Mouse (Mus musculus) lung, adult 2 months (tissue): ENCODE measurements at regions not wholly inside any gene's neighbourhood (a gene's known extent, or its start where the extent isn't known, plus 50 kb on each side); places are given as distances from the start of the nearest gene placed in this dataset.

Experiments used
- DNase-seq: peaks from one replicate; pipeline ENCODE4 v3.0.0; 2022
- H3K4me1 ChIP-seq: fragments of 200-500 bp; 2 replicates; pipeline ENCODE4 v1.6.1; 2011; ENCODE audit warnings: low read length; ENCODE audit not compliant: control insufficient read depth, insufficient read depth
- H3K4me3 ChIP-seq: fragments of 200-500 bp; replicated peaks from 2 replicates; pipeline ENCODE3; 2011; ENCODE audit warnings: low read depth, mild to moderate bottlenecking, control low read depth, low read length; ENCODE audit errors: extremely low read depth
- CTCF ChIP-seq: fragments of 200-500 bp; IDR thresholded peaks from 2 replicates; pipeline ENCODE4 v1.5.1; 2011; ENCODE audit warnings: mild to moderate bottlenecking, low read length, control low read depth; ENCODE audit not compliant: insufficient read depth
- POLR2A ChIP-seq: fragments of 200-500 bp; IDR thresholded peaks from 2 replicates; pipeline ENCODE4 v1.6.1; 2011; ENCODE audit warnings: low read depth, mild to moderate bottlenecking, control low read depth, low read length, borderline replicate concordance; ENCODE audit errors: extremely low read depth
- WGBS: fragments of 180-500 bp; shearing (Covaris S2); methylation state at CpG from one replicate; pipeline ENCODE4 v1.1.7; 2018; 5-methylcytosine and 5-hydroxymethylcytosine counted together

DNA sequence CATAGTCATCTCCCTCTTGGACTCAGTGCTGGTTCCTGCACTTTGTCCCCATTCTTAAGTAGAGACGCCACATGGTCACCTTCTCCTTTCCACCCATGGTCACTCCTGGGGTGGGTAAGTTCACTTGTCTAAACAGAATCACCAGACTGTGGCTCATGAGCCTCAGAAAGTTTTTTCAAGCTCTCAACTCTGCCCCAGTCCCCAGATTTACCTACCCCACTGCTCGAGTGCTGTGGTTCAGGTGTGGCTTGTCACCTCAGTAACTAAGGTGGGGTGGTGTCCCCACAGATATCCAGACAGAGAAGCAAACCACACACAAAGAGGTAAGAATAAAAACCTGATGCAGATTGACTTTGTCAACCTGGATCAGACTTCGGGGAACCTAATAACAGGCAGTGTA is 87.6 kb downstream of the Rpl10-ps3 start:
- Histone ChIP-seq H3K4me1 (no peaks in the 10 kb centered on the region), H3K4me3 (no peak overlapping the region)
- DNase-seq: no peak
- 71% methylated on average over 3 of the region's 3 CpGs for WGBS
- no peak for TF ChIP-seq POLR2A
- no peak for TF ChIP-seq CTCF

DNA sequence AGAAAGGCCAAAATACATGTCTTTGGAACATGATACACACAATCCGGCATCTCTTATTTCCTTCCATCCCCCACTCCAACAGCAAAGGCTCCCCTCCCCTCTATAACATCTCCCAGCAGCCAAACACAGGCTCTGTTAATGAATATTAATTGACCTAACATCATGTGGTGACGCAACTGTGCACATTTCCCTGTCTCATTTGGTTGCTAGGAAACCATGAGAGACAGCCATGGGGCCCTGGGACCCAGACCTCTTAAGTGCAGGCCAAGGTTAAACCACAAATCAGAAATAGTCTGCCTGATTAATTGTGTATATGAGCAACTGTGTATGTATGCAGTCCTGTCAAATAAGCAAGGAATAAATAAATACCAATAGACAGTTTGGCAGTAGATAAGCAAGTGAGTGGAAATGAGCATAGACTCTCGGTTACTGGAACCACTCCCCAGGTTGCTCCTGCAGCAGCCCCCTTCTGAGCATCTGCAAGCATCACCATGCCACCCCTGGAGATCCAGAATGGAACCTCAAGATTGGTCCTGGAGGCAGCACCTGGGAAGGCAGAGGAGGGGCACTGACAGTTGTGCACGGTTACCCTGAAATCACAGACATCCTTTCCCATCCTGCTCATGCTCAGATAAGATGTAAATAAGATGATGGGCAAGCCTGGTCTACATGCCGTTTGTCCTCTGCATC is 99.6 kb downstream of the Rpl10-ps3 start:
- no peak for DNase-seq
- 38% methylated on average over 5 of the region's 5 CpGs for WGBS
- no peaks in the 10 kb centered on the region for H3K4me1 ChIP-seq
- H3K4me3 ChIP-seq: no peak overlapping the region
- TF ChIP-seq POLR2A (no peak), CTCF (no peak)

- H3K4me3 ChIP-seq: no peak overlapping the region
- H3K4me1 ChIP-seq: no peaks in the 10 kb centered on the region
- DNase-seq: no peak
- TF ChIP-seq CTCF (no peak), POLR2A (no peak)
- 46% methylated on average over 8 of the region's 8 CpGs for WGBS
Observed at GRCm38 (mm10) chr9:50240923-50241322, 103.8 kb downstream of the Rpl10-ps3 start.

- H3K4me1 ChIP-seq: no peaks in the 10 kb centered on the region
- no peak for DNase-seq
- H3K4me3 ChIP-seq: no peak overlapping the region
- WGBS: 60% methylated on average over 1 of the region's 1 CpGs
- TF ChIP-seq POLR2A (no peak), CTCF (no peak)
Observed at GRCm38 (mm10) chr9:50235908-50236307, 108.9 kb downstream of the Rpl10-ps3 start.

GRCm38 (mm10) chr9:50234655-50235054 is 110.1 kb downstream of the Rpl10-ps3 start:
- no peak for DNase-seq
- no peaks in the 10 kb centered on the region for H3K4me1 ChIP-seq
- WGBS: 81% methylated on average over 6 of the region's 6 CpGs
- TF ChIP-seq CTCF (no peak), POLR2A (no peak)
- H3K4me3 ChIP-seq: no peak overlapping the region

- no peak for DNase-seq
- Histone ChIP-seq H3K4me1 (no peaks in the 10 kb centered on the region), H3K4me3 (no peak overlapping the region)
- TF ChIP-seq CTCF (no peak), POLR2A (no peak)
- 73% methylated on average over 4 of the region's 4 CpGs for WGBS
Observed at GRCm38 (mm10) chr9:50232958-50233510, 111.7 kb downstream of the Rpl10-ps3 start.

- no peak for TF ChIP-seq CTCF
- TF ChIP-seq POLR2A: no peak
- no peaks in the 10 kb centered on the region for H3K4me1 ChIP-seq
- 53% methylated on average over 5 of the region's 5 CpGs for whole genome bisulfite sequencing
- no peak for DNase-seq
- H3K4me3 ChIP-seq: no peak overlapping the region
Observed at GRCm38 (mm10) chr9:50210481-50210880, 134.3 kb downstream of the Rpl10-ps3 start.

GRCm38 (mm10) chr9:50199422-50200218 is 145.1 kb downstream of the Rpl10-ps3 start:
- TF ChIP-seq POLR2A (no peak), CTCF (no peak)
- WGBS: 36% methylated on average over 7 of the region's 7 CpGs
- Histone ChIP-seq H3K4me1 (no peaks in the 10 kb centered on the region), H3K4me3 (no peak overlapping the region)
- DNase-seq: no peak

DNA sequence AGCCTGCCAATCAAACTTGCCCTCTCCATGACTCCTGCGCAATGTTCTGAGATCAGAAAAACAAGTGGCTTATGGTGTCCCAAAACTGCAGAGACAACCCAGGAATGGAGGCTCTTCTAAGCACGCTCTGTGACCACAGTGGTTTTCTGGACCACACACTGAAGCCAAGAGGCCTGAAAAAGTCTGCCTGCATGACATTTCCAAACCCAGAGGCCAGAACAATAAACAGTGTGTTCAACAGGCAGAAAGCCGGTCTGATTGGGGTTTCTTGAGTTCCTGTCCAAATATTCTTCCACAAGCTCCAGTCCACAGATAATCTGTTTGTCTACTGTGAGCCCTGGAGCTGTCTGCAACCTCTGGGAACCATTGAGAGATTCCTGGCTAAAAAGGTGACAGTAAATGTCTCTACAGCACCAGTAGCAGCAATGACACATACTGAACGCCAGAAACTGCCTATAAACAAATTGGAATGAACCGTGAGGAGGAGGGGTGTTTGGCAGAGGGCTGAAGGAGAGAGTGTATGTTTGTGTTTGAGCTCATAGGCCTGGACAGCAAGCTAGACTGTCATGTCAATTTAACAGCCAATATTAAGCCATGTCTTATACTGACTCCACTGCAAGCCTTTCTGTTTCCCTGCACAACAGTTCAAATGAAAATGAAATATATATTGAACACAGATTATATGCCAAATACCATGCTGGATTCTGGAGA is 152.2 kb downstream of the Rpl10-ps3 start:
- H3K4me3 ChIP-seq: no peak overlapping the region
- no peak for DNase-seq
- 35% methylated on average over 5 of the region's 5 CpGs for WGBS
- TF ChIP-seq CTCF (no peak), POLR2A (no peak)
- H3K4me1 ChIP-seq: no peaks in the 10 kb centered on the region

DNA sequence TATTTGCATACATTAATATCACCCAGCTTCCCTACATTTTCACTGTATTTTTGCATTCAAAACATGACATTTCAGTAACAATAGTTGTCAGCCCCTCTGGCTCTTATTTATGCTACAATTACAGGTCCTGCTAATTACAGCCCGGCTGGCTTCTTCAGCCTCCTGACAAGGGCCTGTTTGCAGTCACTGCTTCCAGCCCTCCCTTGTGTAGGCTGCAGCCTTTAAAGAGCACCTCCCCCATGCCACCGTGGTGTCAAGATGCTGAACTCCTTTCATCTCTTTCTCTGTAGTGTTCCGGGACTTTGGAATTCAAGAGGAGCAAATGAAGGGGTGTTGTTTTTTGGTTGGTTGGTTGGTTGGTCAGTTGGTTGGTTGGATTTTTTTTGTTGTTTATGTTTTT is 153.6 kb downstream of the Rpl10-ps3 start:
- DNase-seq: no peak
- 34% methylated on average over 3 of the region's 3 CpGs for WGBS
- TF ChIP-seq POLR2A: no peak
- H3K4me1 ChIP-seq: no peaks in the 10 kb centered on the region
- H3K4me3 ChIP-seq: no peak overlapping the region
